Mouse (Mus musculus): ENCODE results near the gene Cxcl13. TPM values are rescaled to one million over a fixed set of nuclear protein-coding genes. Genes with fewer than 3 reads are reported as not detected.

The Cxcl13 gene
- polyA plus RNA-seq, 1 experiment from 2014 or later = 0.09 TPM

- DNase-seq (no peak), ATAC-seq (no peak)
- Histone ChIP-seq H3K9ac (replicated peaks) (no peak overlapping the region), H3K4me1 (ENCODE audit: insufficient read depth) (no peaks in the 10 kb centered on the region), H3K4me2 (ENCODE audit: low read depth, low read length) (no peak overlapping the region), H3K9me3 (ENCODE audit: low read length) (no peaks in the 10 kb centered on the region), H3K36me3 (replicated peaks; ENCODE audit: insufficient read depth, low read length) (no peaks in the 10 kb centered on the region), H3K27me3 (ENCODE audit: insufficient read depth, low read length) (no peaks in the 10 kb centered on the region), H3K27ac (ENCODE audit: low read depth) (no peak overlapping the region), H3K4me3 (ENCODE audit: low read depth, low read length) (no peak overlapping the region)
- no peak for TF ChIP-seq EP300 (IDR thresholded peaks at IDR 0.05; ENCODE audit: low read depth)
- no peak for TF ChIP-seq CTCF (IDR thresholded peaks at IDR 0.05; ENCODE audit: low read depth)
- WGBS (ENCODE audit: insufficient replicate concordance) = 68% methylated on average over 3 of the region's 3 CpGs
Measured at GRCm38 (mm10) chr5:95997276-95997675, 40.5 kb downstream of the Cxcl13 start.

GRCm38 (mm10) chr5:96003348-96003747 lies 46.6 kb downstream of the Cxcl13 start:
- no peak for TF ChIP-seq EP300 (IDR thresholded peaks at IDR 0.05; ENCODE audit: low read depth)
- TF ChIP-seq CTCF (IDR thresholded peaks at IDR 0.05; ENCODE audit: low read depth) = no peak
- no peak overlapping the region for H3K27ac ChIP-seq (ENCODE audit: low read depth)
- H3K4me3 ChIP-seq (ENCODE audit: low read depth, low read length) = no peak overlapping the region
- H3K4me2 ChIP-seq (ENCODE audit: low read depth, low read length) = no peak overlapping the region
- no peaks in the 10 kb centered on the region for H3K4me1 ChIP-seq (ENCODE audit: insufficient read depth)
- H3K27me3 ChIP-seq (ENCODE audit: insufficient read depth, low read length) = no peaks in the 10 kb centered on the region
- H3K36me3 ChIP-seq (replicated peaks; ENCODE audit: insufficient read depth, low read length) = no peaks in the 10 kb centered on the region
- DNase-seq = peak; percentile 18
- no peak overlapping the region for H3K9ac ChIP-seq (replicated peaks)
- peak; percentile 63 for ATAC-seq
- no peaks in the 10 kb centered on the region for H3K9me3 ChIP-seq (ENCODE audit: low read length)

- Histone ChIP-seq H3K36me3 (replicated peaks; ENCODE audit: insufficient read depth, low read length) (no peaks in the 10 kb centered on the region), H3K9me3 (ENCODE audit: low read length) (no peaks in the 10 kb centered on the region), H3K4me3 (ENCODE audit: low read depth, low read length) (no peak overlapping the region), H3K4me2 (ENCODE audit: low read depth, low read length) (no peak overlapping the region), H3K27ac (ENCODE audit: low read depth) (no peak overlapping the region), H3K9ac (replicated peaks) (no peak overlapping the region), H3K4me1 (ENCODE audit: insufficient read depth) (no peaks in the 10 kb centered on the region; the same call in 1 of the 2 replicates), H3K27me3 (ENCODE audit: insufficient read depth, low read length) (no peaks in the 10 kb centered on the region)
- WGBS (ENCODE audit: insufficient replicate concordance) = 29% methylated on average over 7 of the region's 7 CpGs
- ATAC-seq (peak; percentile 74), DNase-seq (no peak)
- TF ChIP-seq EP300 (IDR thresholded peaks at IDR 0.05; ENCODE audit: low read depth) = no peak
- TF ChIP-seq CTCF (IDR thresholded peaks at IDR 0.05; ENCODE audit: low read depth) = no peak
Measured at GRCm38 (mm10) chr5:96008274-96008842, 51.6 kb downstream of the Cxcl13 start.

- no peak for ATAC-seq
- TF ChIP-seq CTCF (IDR thresholded peaks at IDR 0.05; ENCODE audit: low read depth) = no peak
- TF ChIP-seq EP300 (IDR thresholded peaks at IDR 0.05; ENCODE audit: low read depth) = no peak
Measured at GRCm38 (mm10) chr5:96009076-96009475, 52.3 kb downstream of the Cxcl13 start.

More at GRCm38 (mm10) chr5:96009076-96009475, 52.3 kb downstream of the Cxcl13 start:
- no peaks in the 10 kb centered on the region; the same call in 1 of the 2 replicates for H3K4me1 ChIP-seq (ENCODE audit: insufficient read depth)
- no peak overlapping the region for H3K9ac ChIP-seq (replicated peaks)
- no peaks in the 10 kb centered on the region for H3K27me3 ChIP-seq (ENCODE audit: insufficient read depth, low read length)
- no peak overlapping the region for H3K4me2 ChIP-seq (ENCODE audit: low read depth, low read length)
- no peak overlapping the region for H3K27ac ChIP-seq (ENCODE audit: low read depth)
- WGBS (ENCODE audit: insufficient replicate concordance) = 57% methylated on average over 1 of the region's 1 CpGs
- no peak for DNase-seq
- no peaks in the 10 kb centered on the region for H3K9me3 ChIP-seq (ENCODE audit: low read length)
- no peak overlapping the region for H3K4me3 ChIP-seq (ENCODE audit: low read depth, low read length)
- H3K36me3 ChIP-seq (replicated peaks; ENCODE audit: insufficient read depth, low read length) = no peaks in the 10 kb centered on the region

Other genes starting within 250 kb of the Cxcl13 start
- not detected in 2 replicates for gene Gm7978, start 220.8 kb upstream of the Cxcl13 start, polyA plus RNA-seq (2015; fragmentation: Nextera tagmentation; extraction: Ambion mirVana)
- gene Gm7982, start 214.9 kb upstream of the Cxcl13 start, polyA plus RNA-seq (2015; fragmentation: Nextera tagmentation; extraction: Ambion mirVana) = not detected in 2 replicates
- gene E330014E10Rik, start 181.0 kb upstream of the Cxcl13 start, polyA plus RNA-seq (2015; fragmentation: Nextera tagmentation; extraction: Ambion mirVana) = not detected in 2 replicates
- gene Cnot6l, start 207.2 kb downstream of the Cxcl13 start, polyA plus RNA-seq (2015; fragmentation: Nextera tagmentation; extraction: Ambion mirVana) = 10.5 and 12.6 TPM in 2 replicates